Mouse (Mus musculus) thymus, postnatal 25 days (tissue): ENCODE data around the gene Dhx34.

Source experiments
- DNase-seq: peaks from one replicate; pipeline ENCODE4 v3.0.0; 2022

Dhx34 gene

DNA sequence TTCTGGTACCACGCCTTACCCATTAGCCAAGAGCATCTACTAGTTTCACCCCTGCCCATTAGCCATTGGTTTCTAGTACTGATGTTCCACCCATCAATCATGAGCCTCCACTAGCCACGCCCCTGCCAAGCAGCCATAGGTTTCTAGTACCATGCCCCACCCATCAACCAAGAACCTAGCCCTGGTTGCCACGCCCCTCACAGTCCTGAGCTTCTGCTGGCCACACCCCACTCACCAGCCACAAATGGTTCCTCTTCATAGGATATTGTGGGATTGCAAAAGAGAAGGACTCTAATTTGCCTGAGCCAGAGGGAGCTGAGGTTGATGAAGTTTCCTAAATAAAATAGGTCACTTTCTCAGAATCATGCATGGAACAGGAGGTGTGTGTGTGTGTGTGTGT is 61.1 kb downstream of the Dhx34 start:
- DNase-seq, result no peak

DNA sequence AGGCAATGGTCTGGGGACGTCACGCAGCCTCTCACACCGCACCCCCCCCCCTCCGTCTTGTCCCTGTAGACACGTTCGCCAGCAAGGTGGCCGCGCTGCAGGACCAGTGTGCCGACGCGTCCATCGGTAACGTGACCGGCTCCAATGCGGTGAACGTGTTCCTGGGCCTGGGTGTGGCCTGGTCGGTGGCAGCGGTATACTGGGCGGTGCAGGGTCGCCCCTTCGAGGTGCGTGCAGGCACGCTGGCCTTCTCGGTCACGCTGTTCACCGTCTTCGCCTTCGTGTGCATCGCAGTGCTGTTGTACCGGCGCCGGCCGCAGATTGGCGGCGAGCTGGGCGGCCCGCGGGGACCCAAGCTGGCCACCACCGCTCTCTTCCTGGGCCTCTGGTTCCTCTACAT is 63.1 kb downstream of the Dhx34 start:
- no peak for DNase-seq

DNA sequence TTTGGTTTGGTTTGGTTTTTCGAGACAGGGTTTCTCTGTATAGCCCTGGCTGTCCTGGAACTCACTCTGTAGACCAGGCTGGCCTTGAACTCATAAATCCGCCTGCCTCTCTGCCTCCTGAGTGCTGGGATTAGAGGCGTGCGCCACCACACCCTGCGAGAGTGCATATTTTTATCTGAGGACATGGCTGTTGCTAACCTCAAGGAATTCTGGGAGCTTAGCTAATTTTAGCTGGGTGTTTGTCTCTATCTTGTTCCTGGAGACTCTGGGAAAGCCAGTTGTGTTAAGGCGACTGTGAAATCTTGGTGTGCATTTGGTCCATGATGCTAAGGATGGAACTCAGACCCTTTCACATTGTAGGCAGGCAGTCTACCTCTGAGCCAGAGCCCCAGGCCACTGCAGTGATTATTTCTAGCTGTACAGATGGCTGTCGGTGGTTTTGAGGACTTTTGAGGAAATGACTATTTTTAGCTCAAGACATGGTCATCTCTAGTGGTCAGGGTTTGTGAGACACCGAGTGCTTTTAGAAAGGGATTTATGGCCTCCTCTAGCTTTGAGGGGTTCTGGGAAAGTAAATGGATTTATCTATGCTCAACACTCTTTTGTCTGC is 65.6 kb downstream of the Dhx34 start:
- no peak for DNase-seq

DNA sequence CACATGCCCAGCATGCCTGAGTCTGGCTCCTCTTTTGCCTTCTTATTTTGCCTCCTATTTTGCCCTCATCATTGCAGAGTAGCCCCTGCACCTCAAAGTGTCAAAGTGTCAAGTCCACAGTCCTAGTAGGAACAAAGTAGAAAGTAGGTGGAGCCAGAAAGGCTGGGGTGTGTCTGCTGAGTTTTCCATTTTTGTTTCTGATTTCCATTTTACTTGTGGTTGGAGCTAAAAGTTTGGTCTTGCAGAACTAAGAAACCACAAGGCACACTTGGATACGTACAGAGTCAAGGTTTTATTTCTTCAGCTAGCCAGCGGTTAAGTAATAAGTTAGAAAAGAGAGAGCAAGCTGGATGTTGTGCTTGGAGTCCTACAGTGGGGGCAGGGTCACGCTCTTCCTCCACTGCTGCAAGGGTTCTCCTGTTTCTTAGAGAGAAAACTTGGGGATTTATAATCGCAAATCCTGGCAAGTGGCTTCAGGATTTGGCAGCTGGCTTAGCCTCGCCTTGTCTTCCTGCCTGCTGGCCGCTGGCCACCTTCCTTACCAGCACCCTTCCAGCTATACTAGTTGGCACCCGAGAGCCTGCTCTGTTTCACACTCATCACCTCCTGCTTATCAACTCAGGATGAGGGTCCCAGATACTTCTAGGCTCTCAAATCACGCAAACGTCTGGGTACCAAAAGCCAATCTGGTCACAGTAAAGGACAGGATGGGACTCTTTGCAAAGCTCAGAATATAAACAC is 66.5 kb downstream of the Dhx34 start:
- DNase-seq, result no peak

DNA sequence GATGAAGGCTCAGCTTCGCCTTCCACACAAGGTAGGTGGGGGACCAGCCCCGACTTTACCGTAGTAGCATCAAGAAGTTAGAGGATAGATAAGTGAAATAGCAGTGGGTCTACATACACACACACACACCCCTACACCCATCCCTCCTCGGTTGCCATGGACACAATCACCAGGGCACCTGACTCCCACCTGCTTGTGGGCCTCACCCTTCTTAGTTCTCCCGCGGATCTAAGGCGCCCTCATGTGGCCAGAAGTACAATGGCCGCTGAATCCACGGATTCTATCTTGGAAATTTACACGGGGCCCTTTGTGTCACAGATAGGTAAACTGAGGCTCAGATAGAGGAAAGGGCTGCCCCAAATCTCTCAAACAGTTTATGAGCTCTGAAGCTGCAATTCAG is 68.3 kb downstream of the Dhx34 start:
- peak; percentile 42 for DNase-seq

DNA sequence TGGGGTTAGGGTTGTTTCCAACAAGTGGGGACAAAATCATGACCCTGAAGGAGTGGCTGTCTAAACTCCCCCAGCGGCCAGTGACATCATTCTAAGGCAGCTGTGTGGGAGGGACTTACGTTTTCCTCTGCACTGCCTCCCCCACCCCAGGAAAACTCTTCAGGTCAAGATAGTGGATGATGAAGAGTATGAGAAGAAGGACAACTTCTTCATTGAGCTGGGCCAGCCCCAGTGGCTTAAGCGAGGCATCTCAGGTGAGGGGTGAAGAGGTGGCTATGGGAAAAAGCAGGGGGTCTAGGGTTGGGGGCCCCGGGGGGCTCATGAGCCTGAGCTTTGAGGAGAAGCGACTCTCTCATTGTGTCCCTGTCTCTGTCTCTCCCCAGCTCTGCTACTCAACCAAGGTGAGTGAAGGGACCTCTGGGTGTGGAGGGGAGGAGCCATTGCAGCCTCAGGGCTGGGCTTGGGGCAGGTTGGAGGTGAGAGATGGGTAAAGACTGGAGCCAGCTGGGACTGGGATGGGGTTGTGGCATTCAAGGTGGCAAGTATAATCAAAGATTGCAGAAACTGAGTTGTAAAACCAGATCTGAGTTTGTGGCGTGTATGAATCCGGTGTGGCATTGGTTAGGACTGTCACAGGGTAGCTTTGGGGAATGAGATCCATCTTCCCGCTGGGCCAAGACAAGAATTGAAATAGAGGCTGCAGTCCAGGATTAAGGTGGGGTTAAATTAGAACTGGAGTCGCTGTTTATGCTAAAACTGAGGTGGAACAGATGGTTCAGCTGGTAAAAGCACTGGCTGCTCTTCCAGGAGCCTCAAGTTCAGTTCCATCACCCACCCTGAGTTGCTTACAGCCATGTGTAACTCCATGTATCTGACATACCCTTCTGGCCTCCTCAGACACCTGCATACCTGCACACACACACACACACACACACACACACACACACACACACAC is 71.4 kb downstream of the Dhx34 start:
- DNase-seq, result no peak

DNA sequence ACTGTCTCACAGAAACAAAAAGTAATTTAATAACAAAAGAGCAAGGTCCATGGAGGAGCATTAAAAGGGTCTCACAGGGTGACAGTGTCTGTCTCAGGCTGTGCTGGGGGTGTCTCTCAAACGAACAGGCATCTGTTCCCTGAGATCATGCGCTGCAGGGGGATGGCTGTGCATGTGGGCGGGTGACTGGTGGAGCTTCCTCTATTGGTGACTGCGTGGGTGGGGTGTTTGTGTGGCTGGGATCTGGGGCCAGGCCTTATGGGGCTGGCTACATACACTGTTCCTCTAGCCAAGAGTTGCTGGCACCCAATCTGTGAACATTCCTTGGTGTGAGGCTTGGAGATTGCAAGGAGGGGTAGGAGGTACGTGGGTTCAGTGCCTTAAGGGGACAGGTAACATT is 72.6 kb downstream of the Dhx34 start:
- no peak for DNase-seq

DNA sequence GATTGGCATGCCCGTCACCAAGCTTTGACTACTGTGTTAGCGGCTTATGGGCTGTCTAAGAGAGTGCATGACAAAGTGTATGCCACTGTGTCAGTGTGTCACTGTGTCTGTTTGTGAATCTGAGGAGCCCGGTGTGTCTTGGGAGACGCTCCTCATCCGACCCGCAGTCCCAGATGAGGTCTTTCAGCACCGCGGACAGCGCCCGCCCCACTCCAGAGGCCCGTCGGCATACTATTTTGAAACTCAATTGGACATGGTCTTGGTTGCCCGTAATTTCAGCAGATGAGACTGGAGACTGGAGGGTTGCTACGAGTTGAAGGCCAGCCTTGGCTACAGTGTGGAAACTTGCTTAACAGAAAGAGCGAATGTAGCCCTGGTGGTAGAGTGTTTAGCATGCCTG is 74.2 kb downstream of the Dhx34 start:
- DNase-seq, result peak; percentile 56
